Mouse (Mus musculus): ENCODE measurements around the gene Gria1. TPM values are rescaled to one million over a fixed set of nuclear protein-coding genes. Genes with fewer than 3 reads are reported as not detected.

Gria1 gene
- polyA plus RNA-seq, 1 experiment from 2014 or later: 0.29 TPM

- Histone ChIP-seq H3K9me3 (ENCODE audit: low read depth, low read length) (no peaks in the 10 kb centered on the region), H3K4me2 (no peak overlapping the region), H3K9ac (no peak overlapping the region), H3K27me3 (ENCODE audit: insufficient read depth, low read length) (no peaks in the 10 kb centered on the region), H3K4me1 (ENCODE audit: insufficient read depth) (no peaks in the 10 kb centered on the region), H3K27ac (ENCODE audit: low read depth) (no peak overlapping the region), H3K4me3 (ENCODE audit: low read depth, low read length) (no peak overlapping the region), H3K36me3 (ENCODE audit: insufficient read depth) (no peaks in the 10 kb centered on the region)
- TF ChIP-seq CTCF (IDR thresholded peaks at IDR 0.05; ENCODE audit: low read depth): no peak
- ATAC-seq (ENCODE audit: insufficient read depth) (no peak), DNase-seq (no peak)
- WGBS: 77% methylated on average over 2 of the region's 2 CpGs
These were observed 224.3 kb downstream of the Gria1 start for GRCm38 (mm10) chr11:57235446-57235845.

DNA sequence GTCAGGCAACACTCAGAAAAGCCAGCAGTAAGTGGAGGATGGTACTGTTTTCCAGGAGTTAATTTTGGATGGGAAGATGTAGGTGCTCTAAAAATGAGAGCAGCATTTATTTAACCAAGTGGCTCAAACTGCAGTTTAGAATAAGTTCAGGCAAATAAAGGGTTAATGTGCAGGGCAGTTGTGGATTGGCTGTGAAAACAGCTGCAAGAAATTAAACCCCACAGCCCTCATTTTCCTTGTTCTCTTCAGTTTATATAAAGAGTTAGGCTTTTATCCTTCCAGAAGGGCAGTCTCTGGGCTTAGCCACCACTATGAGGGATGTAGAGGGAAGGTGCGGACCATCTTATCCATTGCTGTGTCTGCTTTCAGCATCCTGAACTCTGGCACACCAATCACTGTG, 225.2 kb downstream of the Gria1 start:
- Histone ChIP-seq H3K27ac (ENCODE audit: low read depth) (no peak overlapping the region), H3K36me3 (ENCODE audit: insufficient read depth) (no peaks in the 10 kb centered on the region), H3K9me3 (ENCODE audit: low read depth, low read length) (no peaks in the 10 kb centered on the region), H3K4me3 (ENCODE audit: low read depth, low read length) (no peak overlapping the region), H3K9ac (no peak overlapping the region), H3K4me2 (no peak overlapping the region), H3K27me3 (ENCODE audit: insufficient read depth, low read length) (no peaks in the 10 kb centered on the region), H3K4me1 (ENCODE audit: insufficient read depth) (no peaks in the 10 kb centered on the region)
- WGBS: 57% methylated on average over 1 of the region's 1 CpGs
- ATAC-seq (ENCODE audit: insufficient read depth) (no peak), DNase-seq (peak; percentile 31)
- no peak for TF ChIP-seq CTCF (IDR thresholded peaks at IDR 0.05; ENCODE audit: low read depth)

- no peak overlapping the region for H3K27ac ChIP-seq (ENCODE audit: low read depth)
- no peaks in the 10 kb centered on the region for H3K27me3 ChIP-seq (ENCODE audit: insufficient read depth, low read length)
- H3K4me1 ChIP-seq (ENCODE audit: insufficient read depth): no peaks in the 10 kb centered on the region
- ATAC-seq (ENCODE audit: insufficient read depth): no peak
- no peak overlapping the region for H3K4me3 ChIP-seq (ENCODE audit: low read depth, low read length)
- no peaks in the 10 kb centered on the region for H3K9me3 ChIP-seq (ENCODE audit: low read depth, low read length)
- WGBS: 13% methylated on average over 3 of the region's 3 CpGs
- TF ChIP-seq CTCF (IDR thresholded peaks at IDR 0.05; ENCODE audit: low read depth): no peak
- no peak overlapping the region for H3K9ac ChIP-seq
- H3K36me3 ChIP-seq (ENCODE audit: insufficient read depth): no peaks in the 10 kb centered on the region
- no peak overlapping the region for H3K4me2 ChIP-seq
- DNase-seq: no peak
These were observed 228.6 kb downstream of the Gria1 start for GRCm38 (mm10) chr11:57239758-57240157.

- DNase-seq (no peak), ATAC-seq (ENCODE audit: insufficient read depth) (no peak)
- Histone ChIP-seq H3K27ac (ENCODE audit: low read depth) (no peak overlapping the region), H3K27me3 (ENCODE audit: insufficient read depth, low read length) (no peaks in the 10 kb centered on the region), H3K4me2 (no peak overlapping the region), H3K9me3 (ENCODE audit: low read depth, low read length) (no peaks in the 10 kb centered on the region), H3K4me3 (ENCODE audit: low read depth, low read length) (no peak overlapping the region), H3K4me1 (ENCODE audit: insufficient read depth) (no peaks in the 10 kb centered on the region), H3K36me3 (ENCODE audit: insufficient read depth) (no peaks in the 10 kb centered on the region), H3K9ac (no peak overlapping the region)
- no peak for TF ChIP-seq CTCF (IDR thresholded peaks at IDR 0.05; ENCODE audit: low read depth)
These were observed 232.6 kb downstream of the Gria1 start for GRCm38 (mm10) chr11:57243835-57244234.

DNA sequence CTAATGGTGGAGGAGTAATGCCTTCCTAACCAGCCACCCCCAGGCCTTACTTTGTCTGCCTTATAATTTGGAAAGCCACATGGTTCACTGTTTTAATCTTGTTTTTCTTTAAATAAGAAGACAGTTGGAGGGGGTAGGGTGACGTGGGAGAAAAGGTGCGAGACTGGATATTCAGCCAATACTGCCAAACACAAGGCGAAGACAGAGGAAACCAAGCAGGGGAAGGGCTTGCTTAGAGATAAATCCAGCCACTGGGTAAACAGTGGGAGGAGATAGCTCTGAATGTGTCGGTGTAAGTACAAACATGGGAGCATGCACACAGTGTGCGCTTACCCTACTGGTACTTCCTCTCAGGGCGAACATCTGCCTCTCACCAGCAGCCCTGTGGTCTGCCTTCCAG, 233.4 kb downstream of the Gria1 start:
- no peak; the same call in 1 of the 2 replicates for ATAC-seq (ENCODE audit: insufficient read depth)
- WGBS: 42% methylated on average over 6 of the region's 6 CpGs
- H3K4me3 ChIP-seq (ENCODE audit: low read depth, low read length): no peak overlapping the region
- H3K9ac ChIP-seq: no peak overlapping the region
- peak; percentile 32 for DNase-seq
- H3K9me3 ChIP-seq (ENCODE audit: low read depth, low read length): no peaks in the 10 kb centered on the region
- TF ChIP-seq CTCF (IDR thresholded peaks at IDR 0.05; ENCODE audit: low read depth): no peak
- H3K36me3 ChIP-seq (ENCODE audit: insufficient read depth): no peaks in the 10 kb centered on the region
- no peaks in the 10 kb centered on the region for H3K4me1 ChIP-seq (ENCODE audit: insufficient read depth)
- H3K27ac ChIP-seq (ENCODE audit: low read depth): no peak overlapping the region
- H3K4me2 ChIP-seq: no peak overlapping the region
- H3K27me3 ChIP-seq (ENCODE audit: insufficient read depth, low read length): no peaks in the 10 kb centered on the region

GRCm38 (mm10) chr11:57248870-57249269, 237.7 kb downstream of the Gria1 start:
- ATAC-seq (ENCODE audit: insufficient read depth) (no peak), DNase-seq (no peak)
- 80% methylated on average over 4 of the region's 4 CpGs for WGBS
- Histone ChIP-seq H3K4me3 (ENCODE audit: low read depth, low read length) (no peak overlapping the region), H3K27ac (ENCODE audit: low read depth) (no peak overlapping the region), H3K9ac (no peak overlapping the region), H3K36me3 (ENCODE audit: insufficient read depth) (no peaks in the 10 kb centered on the region), H3K4me1 (ENCODE audit: insufficient read depth) (no peaks in the 10 kb centered on the region), H3K9me3 (ENCODE audit: low read depth, low read length) (no peaks in the 10 kb centered on the region), H3K4me2 (no peak overlapping the region), H3K27me3 (ENCODE audit: insufficient read depth, low read length) (no peaks in the 10 kb centered on the region)
- TF ChIP-seq CTCF (IDR thresholded peaks at IDR 0.05; ENCODE audit: low read depth): no peak

- Histone ChIP-seq H3K36me3 (ENCODE audit: insufficient read depth) (no peaks in the 10 kb centered on the region), H3K27ac (ENCODE audit: low read depth) (no peak overlapping the region), H3K9me3 (ENCODE audit: low read depth, low read length) (no peaks in the 10 kb centered on the region), H3K4me2 (no peak overlapping the region), H3K4me3 (ENCODE audit: low read depth, low read length) (no peak overlapping the region), H3K9ac (no peak overlapping the region), H3K4me1 (ENCODE audit: insufficient read depth) (no peaks in the 10 kb centered on the region), H3K27me3 (ENCODE audit: insufficient read depth, low read length) (no peaks in the 10 kb centered on the region)
- DNase-seq (no peak), ATAC-seq (ENCODE audit: insufficient read depth) (no peak)
- TF ChIP-seq CTCF (IDR thresholded peaks at IDR 0.05; ENCODE audit: low read depth): no peak
- 81% methylated on average over 7 of the region's 7 CpGs for WGBS
These were observed 238.9 kb downstream of the Gria1 start for GRCm38 (mm10) chr11:57250129-57250528.

- Histone ChIP-seq H3K4me2 (no peak overlapping the region), H3K36me3 (ENCODE audit: insufficient read depth) (no peaks in the 10 kb centered on the region), H3K9ac (no peak overlapping the region), H3K27ac (ENCODE audit: low read depth) (no peak overlapping the region), H3K4me3 (ENCODE audit: low read depth, low read length) (no peak overlapping the region), H3K9me3 (ENCODE audit: low read depth, low read length) (no peaks in the 10 kb centered on the region), H3K4me1 (ENCODE audit: insufficient read depth) (no peaks in the 10 kb centered on the region), H3K27me3 (ENCODE audit: insufficient read depth, low read length) (no peaks in the 10 kb centered on the region)
- ATAC-seq (ENCODE audit: insufficient read depth) (no peak), DNase-seq (no peak)
- TF ChIP-seq CTCF (IDR thresholded peaks at IDR 0.05; ENCODE audit: low read depth): no peak
- WGBS: 82% methylated on average over 8 of the region's 8 CpGs
These were observed 260.5 kb downstream of the Gria1 start for GRCm38 (mm10) chr11:57271687-57272086.
